Mouse (Mus musculus) heart, embryonic 15.5 days (tissue): ENCODE measurements at regions not wholly inside any gene's neighbourhood (a gene's known extent, or its start where the extent isn't known, plus 50 kb on each side); places are given as distances from the start of the nearest gene placed in this dataset.

ENCODE experiments used
- ATAC-seq: fragments of 200-750 bp; cut with Nextera tagmentation; replicated peaks from 2 replicates; pipeline ENCODE4 v1.8.0; 2017; ENCODE audit warnings: low read depth, moderate TSS enrichment; ENCODE audit not compliant: insufficient number of reproducible peaks, insufficient read depth, low FRiP score
- H3K27ac ChIP-seq: fragments of 300-500 bp; sonication (generic); 2 replicates; pipeline ENCODE4 v1.5.1; 2015; ENCODE audit warnings: mild to moderate bottlenecking, inconsistent platforms
- H3K27me3 ChIP-seq: fragments of 300-500 bp; sonication (generic); 2 replicates; pipeline ENCODE4 v1.6.1; 2015; ENCODE audit warnings: inconsistent platforms
- H3K36me3 ChIP-seq: fragments of 300-500 bp; sonication (generic); 2 replicates; pipeline ENCODE4 v1.6.1; 2015; ENCODE audit warnings: mild to moderate bottlenecking, inconsistent platforms
- H3K4me1 ChIP-seq: fragments of 300-500 bp; sonication (generic); replicated peaks from 2 replicates; pipeline ENCODE4 v1.6.1; 2015; ENCODE audit warnings: inconsistent platforms
- H3K4me2 ChIP-seq: fragments of 300-500 bp; sonication (generic); 2 replicates; pipeline ENCODE4 v1.6.1; 2015; ENCODE audit warnings: inconsistent platforms, mild to moderate bottlenecking, moderate library complexity
- H3K4me3 ChIP-seq: fragments of 300-500 bp; sonication (generic); 2 replicates; pipeline ENCODE4 v1.5.1; 2015; ENCODE audit warnings: mild to moderate bottlenecking, inconsistent platforms
- H3K9ac ChIP-seq: fragments of 300-500 bp; sonication (generic); 2 replicates; pipeline ENCODE4 v1.6.1; 2015; ENCODE audit warnings: mild to moderate bottlenecking, inconsistent platforms
- H3K9me3 ChIP-seq: fragments of 300-500 bp; sonication (generic); replicated peaks from 2 replicates; pipeline ENCODE4 v1.6.1; 2016; ENCODE audit warnings: inconsistent platforms
- WGBS: fragments of 180-500 bp; shearing (Covaris S2); methylation state at CpG from one replicate; pipeline ENCODE4 v1.1.7; 2015; ENCODE audit warnings: mixed read lengths; 5-methylcytosine and 5-hydroxymethylcytosine counted together

GRCm38 (mm10) chr11:111582980-111583379, 517.0 kb downstream of the Kcnj2 start:
- Histone ChIP-seq H3K4me1 (no peaks in the 10 kb centered on the region), H3K9me3 (no peaks in the 10 kb centered on the region), H3K4me3 (no peak overlapping the region), H3K27me3 (no peaks in the 10 kb centered on the region), H3K4me2 (no peak overlapping the region), H3K36me3 (no peaks in the 10 kb centered on the region), H3K27ac (no peak overlapping the region), H3K9ac (no peak overlapping the region)
- no peak for ATAC-seq
- 62% methylated on average over 4 of the region's 4 CpGs for WGBS

GRCm38 (mm10) chr11:111583606-111584005, 517.6 kb downstream of the Kcnj2 start:
- H3K4me1 ChIP-seq = no peaks in the 10 kb centered on the region
- no peak overlapping the region for H3K27ac ChIP-seq
- no peak for ATAC-seq
- peak overlapping the region; percentile 32 for H3K4me2 ChIP-seq
- no peak overlapping the region for H3K9ac ChIP-seq
- H3K27me3 ChIP-seq = no peaks in the 10 kb centered on the region
- no peaks in the 10 kb centered on the region for H3K36me3 ChIP-seq
- WGBS = 49% methylated on average over 13 of the region's 13 CpGs
- H3K9me3 ChIP-seq = no peaks in the 10 kb centered on the region
- H3K4me3 ChIP-seq = peak overlapping the region; percentile 9; the same call in 1 of the 2 replicates

DNA sequence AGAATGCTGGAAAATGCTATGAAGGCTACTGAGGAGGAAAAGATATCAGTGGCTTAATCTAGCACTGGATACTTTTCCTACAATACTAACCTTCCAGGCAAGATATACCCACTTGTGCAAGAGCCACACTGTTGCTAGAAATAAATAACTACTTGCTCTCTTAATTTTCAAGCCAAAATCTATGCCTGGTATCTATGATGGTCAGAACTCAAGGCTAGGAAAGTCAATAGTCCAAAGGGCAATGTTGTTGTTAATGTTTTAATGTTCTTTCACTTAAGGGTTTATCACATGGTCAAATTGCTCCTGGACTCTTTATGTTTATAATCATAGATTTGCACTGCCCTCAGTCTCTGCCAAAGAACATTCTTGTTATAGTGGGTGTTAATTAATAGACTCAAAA, 533.5 kb downstream of the Kcnj2 start:
- no peak overlapping the region for H3K9ac ChIP-seq
- H3K4me3 ChIP-seq = no peak overlapping the region
- no peak overlapping the region for H3K27ac ChIP-seq
- H3K9me3 ChIP-seq = no peaks in the 10 kb centered on the region
- no peak for ATAC-seq
- H3K36me3 ChIP-seq = no peaks in the 10 kb centered on the region
- no peaks in the 10 kb centered on the region for H3K27me3 ChIP-seq
- H3K4me2 ChIP-seq = no peak overlapping the region
- no peaks in the 10 kb centered on the region for H3K4me1 ChIP-seq

DNA sequence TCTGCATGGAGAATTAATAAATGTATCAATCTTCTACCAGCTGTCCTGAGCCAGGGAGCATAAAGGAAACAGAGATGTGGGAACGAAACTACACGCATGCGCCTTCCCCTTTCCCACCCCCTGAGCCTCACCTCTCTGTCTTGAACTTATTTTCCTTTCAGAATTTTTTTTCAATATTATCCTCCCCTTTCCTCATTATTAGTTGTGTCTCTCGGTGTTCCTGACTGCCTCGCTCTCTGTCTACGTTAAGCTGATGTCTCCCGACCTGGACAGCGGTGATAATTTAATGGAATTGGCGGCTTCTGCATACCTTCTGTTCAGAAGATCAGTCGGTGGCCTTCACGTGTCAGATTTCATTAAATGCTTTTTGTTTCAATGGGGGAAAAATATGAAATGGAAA, 539.2 kb downstream of the Kcnj2 start:
- H3K9me3 ChIP-seq = no peaks in the 10 kb centered on the region
- no peak overlapping the region for H3K27ac ChIP-seq
- ATAC-seq = no peak
- no peak overlapping the region for H3K4me3 ChIP-seq
- H3K9ac ChIP-seq = no peak overlapping the region
- H3K36me3 ChIP-seq = no peaks in the 10 kb centered on the region
- H3K4me1 ChIP-seq = no peaks in the 10 kb centered on the region
- H3K4me2 ChIP-seq = no peak overlapping the region
- 77% methylated on average over 11 of the region's 11 CpGs for WGBS
- H3K27me3 ChIP-seq = no peaks in the 10 kb centered on the region

DNA sequence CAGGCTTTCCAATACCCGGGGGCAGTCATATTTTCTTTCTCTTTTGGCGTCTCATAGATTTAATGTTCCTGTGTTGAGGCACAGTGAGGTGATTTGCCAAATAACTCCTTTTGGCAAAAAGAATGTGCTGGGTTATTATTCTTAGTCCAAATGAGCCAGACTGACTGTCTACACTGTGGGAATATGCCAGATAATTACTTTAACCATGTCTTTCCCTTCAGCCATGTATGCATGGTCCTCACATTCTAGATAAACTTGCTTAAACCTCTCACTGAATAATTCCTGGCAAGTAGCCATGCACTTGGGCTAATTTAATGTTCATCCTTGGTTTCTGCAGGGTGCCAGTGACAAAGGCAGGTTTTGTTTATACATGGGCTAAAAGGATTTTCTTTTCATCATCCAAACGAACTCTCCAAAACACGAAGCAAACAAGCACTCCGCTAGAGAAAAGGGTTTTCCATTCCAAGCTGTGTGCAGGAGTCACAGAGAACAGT, 544.6 kb downstream of the Kcnj2 start:
- WGBS = 63% methylated on average over 5 of the region's 5 CpGs
- Histone ChIP-seq H3K36me3 (no peaks in the 10 kb centered on the region), H3K27ac (no peak overlapping the region), H3K4me1 (no peaks in the 10 kb centered on the region), H3K9me3 (no peaks in the 10 kb centered on the region), H3K4me3 (no peak overlapping the region), H3K9ac (no peak overlapping the region), H3K4me2 (no peak overlapping the region), H3K27me3 (no peaks in the 10 kb centered on the region)
- no peak for ATAC-seq

GRCm38 (mm10) chr11:111643603-111644002, 577.6 kb downstream of the Kcnj2 start:
- Histone ChIP-seq H3K27me3 (no peaks in the 10 kb centered on the region), H3K9me3 (no peaks in the 10 kb centered on the region), H3K4me1 (no peaks in the 10 kb centered on the region), H3K36me3 (no peaks in the 10 kb centered on the region), H3K27ac (no peak overlapping the region), H3K9ac (no peak overlapping the region), H3K4me3 (no peak overlapping the region), H3K4me2 (no peak overlapping the region)
- no peak for ATAC-seq
- WGBS = 83% methylated on average over 7 of the region's 7 CpGs

- Histone ChIP-seq H3K27me3 (no peaks in the 10 kb centered on the region), H3K36me3 (no peaks in the 10 kb centered on the region), H3K4me3 (no peak overlapping the region), H3K4me1 (no peaks in the 10 kb centered on the region), H3K9me3 (no peaks in the 10 kb centered on the region), H3K4me2 (no peak overlapping the region), H3K9ac (no peak overlapping the region), H3K27ac (no peak overlapping the region)
- ATAC-seq = no peak
- WGBS = 54% methylated on average over 3 of the region's 3 CpGs
Measured at GRCm38 (mm10) chr11:111652882-111653281, 586.9 kb downstream of the Kcnj2 start.

- Histone ChIP-seq H3K4me1 (no peaks in the 10 kb centered on the region), H3K4me2 (no peak overlapping the region), H3K9me3 (no peaks in the 10 kb centered on the region), H3K4me3 (no peak overlapping the region), H3K27ac (no peak overlapping the region), H3K27me3 (no peaks in the 10 kb centered on the region), H3K36me3 (no peaks in the 10 kb centered on the region), H3K9ac (no peak overlapping the region)
- no peak for ATAC-seq
- 95% methylated on average over 9 of the region's 9 CpGs for whole genome bisulfite sequencing
Measured at GRCm38 (mm10) chr11:111657778-111658177, 591.8 kb downstream of the Kcnj2 start.

GRCm38 (mm10) chr11:111658362-111659309, 592.7 kb downstream of the Kcnj2 start:
- Histone ChIP-seq H3K4me2 (no peak overlapping the region), H3K9me3 (no peaks in the 10 kb centered on the region), H3K4me1 (no peaks in the 10 kb centered on the region), H3K36me3 (no peaks in the 10 kb centered on the region), H3K27me3 (no peaks in the 10 kb centered on the region), H3K9ac (no peak overlapping the region), H3K27ac (no peak overlapping the region), H3K4me3 (no peak overlapping the region)
- no peak for ATAC-seq
- 68% methylated on average over 15 of the region's 15 CpGs for WGBS

GRCm38 (mm10) chr11:111663269-111663668, 597.3 kb downstream of the Kcnj2 start:
- WGBS = 79% methylated on average over 3 of the region's 3 CpGs
- Histone ChIP-seq H3K4me3 (no peak overlapping the region), H3K4me1 (no peaks in the 10 kb centered on the region), H3K36me3 (no peaks in the 10 kb centered on the region), H3K27me3 (no peaks in the 10 kb centered on the region), H3K27ac (no peak overlapping the region), H3K9ac (no peak overlapping the region), H3K4me2 (no peak overlapping the region), H3K9me3 (no peaks in the 10 kb centered on the region)
- no peak for ATAC-seq

DNA sequence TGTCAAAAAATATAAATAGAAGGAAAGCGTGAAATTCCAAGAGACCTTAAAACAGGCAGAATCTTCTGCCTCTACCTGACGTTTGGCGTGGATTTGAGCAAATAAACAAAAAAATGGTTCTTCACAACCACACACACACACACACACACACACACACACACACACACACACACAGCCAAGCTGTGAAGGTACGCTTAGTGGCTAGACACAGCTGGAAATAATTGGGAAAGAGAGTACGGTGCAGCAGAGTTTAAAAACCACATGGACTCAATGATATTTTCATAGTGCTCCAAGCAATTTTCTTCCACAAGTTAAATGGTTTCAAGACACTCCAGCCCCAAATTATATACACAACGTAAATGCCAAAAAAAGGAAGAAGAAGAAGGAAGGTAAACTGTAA, 600.4 kb downstream of the Kcnj2 start:
- 69% methylated on average over 6 of the region's 6 CpGs for WGBS
- Histone ChIP-seq H3K4me2 (no peak overlapping the region), H3K27me3 (no peaks in the 10 kb centered on the region), H3K36me3 (no peaks in the 10 kb centered on the region), H3K9ac (no peak overlapping the region), H3K27ac (no peak overlapping the region), H3K4me3 (no peak overlapping the region), H3K9me3 (no peaks in the 10 kb centered on the region), H3K4me1 (no peaks in the 10 kb centered on the region)
- no peak for ATAC-seq

DNA sequence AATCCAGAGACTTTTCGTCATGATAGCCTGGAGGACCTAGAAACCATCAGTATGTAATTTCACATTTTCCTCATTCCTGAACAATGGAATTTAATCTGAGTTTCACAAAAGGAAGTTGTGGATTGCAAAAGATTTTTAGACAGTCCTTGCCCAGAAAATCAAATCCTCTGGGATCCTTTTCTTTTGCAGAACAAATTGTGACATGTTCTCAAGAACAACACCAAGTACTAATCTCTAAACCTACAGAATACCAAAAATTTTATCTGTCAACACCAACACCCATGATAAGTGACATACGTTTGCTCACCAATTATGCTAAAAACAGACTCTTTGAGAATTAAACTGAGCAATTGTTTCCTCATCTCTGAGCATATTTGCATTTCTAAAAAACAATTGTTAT, 605.9 kb downstream of the Kcnj2 start:
- ATAC-seq = no peak
- H3K4me2 ChIP-seq = no peak overlapping the region
- H3K36me3 ChIP-seq = no peaks in the 10 kb centered on the region
- no peak overlapping the region for H3K4me3 ChIP-seq
- H3K4me1 ChIP-seq = no peaks in the 10 kb centered on the region
- no peaks in the 10 kb centered on the region for H3K9me3 ChIP-seq
- no peaks in the 10 kb centered on the region for H3K27me3 ChIP-seq
- no peak overlapping the region for H3K27ac ChIP-seq
- WGBS = 53% methylated on average over 2 of the region's 2 CpGs
- no peak overlapping the region for H3K9ac ChIP-seq
